Mouse (Mus musculus) brain, embryonic 14.5 days (tissue): Measurements from ENCODE around the gene Gm49366. TPM values are rescaled to one million over a fixed set of nuclear protein-coding genes. Genes with fewer than 3 reads are reported as not detected.
"Not testable (repeated sequence)": the region's sequence is repeated elsewhere in the genome, so short reads cannot be mapped to it uniquely, and the experiment has no call there.

Experiments
- DNase-seq: peaks from one replicate; pipeline ENCODE4 v3.0.0-alpha.2; 2011; ENCODE audit warnings: low read depth
- CTCF ChIP-seq: fragments of 200-500 bp; IDR thresholded peaks from 2 replicates; pipeline ENCODE4 v1.5.1; 2012; ENCODE audit warnings: inconsistent platforms, mild to moderate bottlenecking, moderate library complexity, borderline replicate concordance; ENCODE audit not compliant: insufficient read depth, insufficient read length; ENCODE audit errors: extremely low read depth
- POLR2A ChIP-seq: fragments of 200-500 bp; IDR thresholded peaks from 2 replicates; pipeline ENCODE4 v1.6.1; 2012; ENCODE audit warnings: mild to moderate bottlenecking, inconsistent platforms, borderline replicate concordance; ENCODE audit not compliant: poor library complexity, insufficient read depth, insufficient read length, severe bottlenecking; ENCODE audit errors: extremely low read depth
- polyA plus RNA-seq: library from polyadenylated mRNA; depleted of rRNA; stranded (reverse); fragments of >200 nt; gene quantifications from 2 replicates; pipeline ENCODE4 v1.2.3, GENCODE M21; 2012

The Gm49366 gene
- polyA plus RNA-seq, 1 experiment, result 0.49 TPM

- no peak for DNase-seq
- TF ChIP-seq POLR2A (no peak), CTCF (no peak)
Measured at GRCm38 (mm10) chr12:84042248-84042647, 3.5 kb downstream of the Gm49366 start.

- no peak for TF ChIP-seq CTCF
- no peak for TF ChIP-seq POLR2A
- DNase-seq, result no peak
Measured at GRCm38 (mm10) chr12:84044045-84044444, 5.3 kb downstream of the Gm49366 start.

- no peak for TF ChIP-seq POLR2A
- no peak for TF ChIP-seq CTCF
- DNase-seq, result no peak
Measured at GRCm38 (mm10) chr12:84046906-84047305, 8.2 kb downstream of the Gm49366 start.

GRCm38 (mm10) chr12:84050744-84051143 lies 12.0 kb downstream of the Gm49366 start:
- DNase-seq, result not testable (repeated sequence)

- TF ChIP-seq CTCF (no peak), POLR2A (no peak)
- DNase-seq, result no peak
Measured at GRCm38 (mm10) chr12:84051937-84052474, 13.3 kb downstream of the Gm49366 start, which contains the start of gene Acot3. TSS of gene Acot3 (plus strand) at chr12:84052144.

GRCm38 (mm10) chr12:84052609-84053008 lies 13.9 kb downstream of the Gm49366 start:
- no peak for TF ChIP-seq CTCF
- TF ChIP-seq POLR2A, result no peak

GRCm38 (mm10) chr12:84053173-84053572 lies 14.4 kb downstream of the Gm49366 start:
- TF ChIP-seq CTCF (no peak), POLR2A (no peak)
- DNase-seq, result peak; percentile 34

More at GRCm38 (mm10) chr12:84052609-84053008, 13.9 kb downstream of the Gm49366 start:
- no peak for DNase-seq

GRCm38 (mm10) chr12:84053679-84054391 lies 15.1 kb downstream of the Gm49366 start:
- TF ChIP-seq CTCF, result no peak
- no peak for TF ChIP-seq POLR2A
- peak; percentile 51 for DNase-seq

- DNase-seq, result peak; percentile 18
Measured at GRCm38 (mm10) chr12:84060946-84061345, 22.2 kb downstream of the Gm49366 start.

GRCm38 (mm10) chr12:84062336-84062735 lies 23.6 kb downstream of the Gm49366 start:
- no peak for DNase-seq
- TF ChIP-seq POLR2A (no peak), CTCF (no peak)

More at GRCm38 (mm10) chr12:84060946-84061345, 22.2 kb downstream of the Gm49366 start:
- TF ChIP-seq POLR2A (no peak), CTCF (no peak)

GRCm38 (mm10) chr12:84063228-84063627 lies 24.5 kb downstream of the Gm49366 start:
- TF ChIP-seq POLR2A, result no peak
- TF ChIP-seq CTCF, result peak; percentile 31; the same call in 1 of the 2 replicates
- DNase-seq, result peak; percentile 2

- DNase-seq, result no peak
- TF ChIP-seq POLR2A (no peak), CTCF (no peak)
Measured at GRCm38 (mm10) chr12:84063833-84064232, 25.1 kb downstream of the Gm49366 start.
